Mouse (Mus musculus): ENCODE results near the gene Tmtc2.

Gene Tmtc2

DNA sequence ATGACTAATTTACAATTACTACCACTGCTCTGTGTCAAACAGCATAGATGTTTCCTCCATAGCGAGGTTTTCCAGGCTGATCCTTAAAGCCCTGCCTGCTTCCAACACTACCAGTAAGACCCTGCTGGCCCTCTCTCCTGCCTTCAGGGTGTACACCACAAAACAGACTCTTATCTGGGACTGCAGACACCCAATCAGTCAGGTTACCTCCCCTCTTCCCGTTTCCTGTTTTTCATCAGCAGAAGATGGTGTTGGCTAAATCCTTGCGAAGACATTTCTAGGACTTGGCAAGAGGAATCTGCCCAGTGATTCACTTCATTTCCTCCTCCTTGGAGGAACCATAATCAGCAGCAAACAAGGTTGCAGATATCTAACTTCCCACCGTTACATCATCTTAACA is 73.8 kb downstream of the Tmtc2 start:
- no peak for DNase-seq (ENCODE audit: low read depth, low spot score)

DNA sequence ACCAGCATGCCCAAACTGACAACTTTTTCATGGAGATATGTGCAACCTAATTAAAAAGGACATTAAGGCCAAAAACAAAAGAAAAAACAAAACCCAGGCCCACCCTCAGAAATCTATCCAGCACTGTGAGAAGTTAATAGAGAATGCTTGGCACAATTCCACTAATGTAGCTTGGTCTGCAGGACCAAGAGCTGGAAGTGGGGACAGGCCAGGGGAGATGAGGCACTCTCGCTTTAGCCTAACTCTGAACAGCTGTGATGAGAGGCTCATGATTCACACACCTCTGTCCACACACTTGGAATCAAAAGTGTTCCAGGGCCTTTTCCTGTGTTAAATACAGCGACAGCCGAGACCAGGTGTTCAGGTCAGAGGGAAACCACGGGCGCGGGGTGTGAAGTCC is 79.0 kb downstream of the Tmtc2 start:
- DNase-seq (ENCODE audit: low read depth, low spot score) = no peak

DNA sequence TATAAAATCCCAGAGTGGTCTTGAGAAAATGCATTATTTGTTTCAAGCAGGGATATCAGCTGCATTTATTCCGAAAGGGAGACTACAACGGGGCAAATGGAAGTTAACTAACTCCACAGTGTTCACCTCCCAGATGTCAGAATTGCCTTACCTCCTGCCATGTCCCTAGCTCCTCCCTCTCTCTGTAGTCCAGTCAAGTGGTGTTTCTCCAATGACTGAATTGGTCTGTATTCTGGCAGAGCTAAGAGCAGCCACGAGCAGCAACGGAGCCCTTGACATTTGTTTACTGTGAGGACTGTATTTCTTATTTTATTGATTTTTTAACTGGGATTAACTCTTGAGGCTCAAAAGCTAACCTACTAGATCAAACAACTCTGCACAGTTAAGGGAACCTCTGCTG is 81.8 kb downstream of the Tmtc2 start:
- DNase-seq (ENCODE audit: low read depth, low spot score) = no peak

DNA sequence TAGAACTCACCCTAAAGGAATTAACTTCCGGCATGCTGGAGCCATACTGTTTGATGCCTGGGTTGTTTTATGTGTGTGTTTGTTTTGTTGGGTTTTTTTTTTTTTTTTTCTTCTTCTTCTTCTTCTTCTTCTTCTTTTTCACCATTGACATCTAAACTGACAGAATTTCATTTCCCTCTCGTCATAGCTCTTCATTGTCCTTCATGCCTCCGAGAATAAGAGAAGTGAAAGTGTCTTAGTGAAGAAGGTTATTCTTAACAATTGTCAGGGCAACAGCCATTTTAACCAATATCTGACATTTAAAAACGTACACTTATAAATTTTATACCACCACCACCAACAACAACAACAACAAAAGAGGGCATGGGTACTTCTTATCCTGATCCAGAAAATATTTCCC is 83.5 kb downstream of the Tmtc2 start:
- DNase-seq (ENCODE audit: low read depth, low spot score) = no peak

DNA sequence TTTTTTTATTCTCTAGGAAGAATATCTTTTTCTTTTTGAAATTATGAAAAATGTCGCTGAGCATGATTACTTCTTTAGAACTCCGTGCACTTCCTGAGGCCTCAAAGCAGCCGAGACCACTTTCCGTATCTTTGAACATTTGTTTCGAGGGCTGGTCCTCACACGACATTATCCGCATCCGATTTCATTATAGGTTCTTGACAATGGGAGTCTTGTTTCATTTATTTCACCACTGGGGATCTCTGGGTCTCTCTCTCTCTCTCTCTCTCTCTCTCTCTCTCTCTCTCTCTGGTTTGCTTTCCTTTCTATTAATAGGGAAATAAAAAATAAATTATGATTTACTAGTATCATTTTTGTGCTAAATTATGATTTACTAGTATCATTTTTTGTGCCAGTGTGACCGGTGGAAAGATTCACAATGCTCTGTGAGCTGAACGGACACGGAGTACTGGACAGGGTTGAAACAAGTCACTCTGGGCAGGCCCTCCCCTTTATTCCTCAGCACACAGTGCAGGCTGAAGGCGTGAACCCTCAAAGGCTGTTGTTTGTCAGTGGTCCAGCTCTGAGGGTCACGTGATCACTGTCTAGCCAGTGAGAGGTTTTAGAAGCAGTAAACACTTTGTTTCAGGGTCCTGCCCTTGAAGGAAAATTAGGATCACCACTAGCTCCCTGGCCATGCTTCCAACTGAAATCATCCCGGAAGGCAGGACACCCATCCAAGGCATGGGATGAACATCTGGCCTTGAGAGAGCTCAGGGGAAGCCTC is 84.1 kb downstream of the Tmtc2 start:
- DNase-seq (ENCODE audit: low read depth, low spot score) = no peak

DNA sequence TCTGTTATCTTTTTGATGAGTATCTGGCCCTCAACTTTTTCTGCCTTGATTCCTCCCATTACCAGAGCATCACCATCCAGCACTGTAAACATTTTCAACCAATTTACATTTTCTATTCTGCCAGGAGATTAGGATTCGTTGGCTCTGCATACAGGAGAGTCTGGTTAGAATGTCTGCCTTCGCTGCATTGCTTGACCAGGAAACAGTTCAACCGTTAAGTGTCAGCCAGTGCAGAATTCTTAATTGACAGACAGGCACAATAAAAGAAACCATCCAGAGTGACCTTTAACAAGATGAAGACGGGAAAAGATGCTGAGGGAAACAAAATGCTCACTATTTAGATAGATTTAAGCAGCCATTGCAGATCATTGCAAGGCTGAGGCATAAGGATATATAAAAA is 87.3 kb downstream of the Tmtc2 start:
- no peak for DNase-seq (ENCODE audit: low read depth, low spot score)

DNA sequence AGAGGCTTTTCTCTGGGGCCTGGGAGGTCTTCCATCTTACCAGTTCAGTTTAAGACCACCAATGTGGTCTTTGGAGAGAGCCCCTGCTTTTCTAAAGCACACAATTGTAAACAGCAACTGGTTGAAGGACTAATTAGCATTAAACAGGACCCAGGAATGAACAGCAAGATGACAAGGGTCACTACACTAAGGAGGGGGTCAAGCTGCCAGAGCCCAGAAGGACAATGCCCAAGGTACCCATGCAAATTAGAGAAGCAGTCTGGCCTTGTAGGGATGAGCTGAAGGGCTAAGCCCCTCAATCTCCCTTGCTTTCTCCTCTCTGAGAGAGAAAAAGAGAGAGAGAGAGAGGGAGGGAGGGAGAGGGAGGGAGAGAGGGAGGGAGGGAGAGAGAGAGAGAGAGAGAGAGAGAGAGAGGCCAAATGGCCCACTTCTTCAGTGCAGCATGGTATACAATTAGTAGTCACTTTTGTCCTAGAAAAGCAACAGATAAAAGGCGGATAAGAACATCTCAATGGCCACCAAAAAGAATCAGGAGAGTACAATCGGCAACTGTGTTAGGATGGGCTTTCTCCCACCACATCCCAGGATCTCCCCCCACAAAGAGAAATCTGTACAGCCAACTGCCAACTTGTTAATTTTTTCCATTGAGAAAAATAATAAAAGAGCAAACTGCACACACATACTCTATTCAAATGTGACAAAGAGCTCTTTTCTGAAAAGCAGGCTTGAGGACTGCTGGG is 89.7 kb downstream of the Tmtc2 start:
- no peak for DNase-seq (ENCODE audit: low read depth, low spot score)

DNA sequence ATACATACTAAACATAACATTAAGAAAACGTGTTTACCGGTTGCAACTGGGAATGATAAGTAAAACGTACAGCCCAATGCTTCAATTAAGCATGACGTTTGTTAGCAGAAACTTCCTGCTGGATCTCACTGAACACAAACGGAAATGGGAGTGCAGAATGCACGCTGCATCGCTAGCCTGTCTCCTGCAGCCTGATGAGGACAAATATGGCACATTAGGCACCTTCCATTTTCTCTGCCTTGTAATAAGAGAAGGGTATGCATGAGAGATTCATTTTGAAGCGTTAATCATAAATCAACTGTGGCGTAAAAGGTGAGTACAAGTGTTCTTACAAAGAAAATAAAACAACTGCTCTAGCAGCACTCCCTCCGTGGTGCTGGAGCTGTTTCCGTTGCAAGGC is 94.5 kb downstream of the Tmtc2 start:
- DNase-seq (ENCODE audit: low read depth, low spot score) = no peak

DNA sequence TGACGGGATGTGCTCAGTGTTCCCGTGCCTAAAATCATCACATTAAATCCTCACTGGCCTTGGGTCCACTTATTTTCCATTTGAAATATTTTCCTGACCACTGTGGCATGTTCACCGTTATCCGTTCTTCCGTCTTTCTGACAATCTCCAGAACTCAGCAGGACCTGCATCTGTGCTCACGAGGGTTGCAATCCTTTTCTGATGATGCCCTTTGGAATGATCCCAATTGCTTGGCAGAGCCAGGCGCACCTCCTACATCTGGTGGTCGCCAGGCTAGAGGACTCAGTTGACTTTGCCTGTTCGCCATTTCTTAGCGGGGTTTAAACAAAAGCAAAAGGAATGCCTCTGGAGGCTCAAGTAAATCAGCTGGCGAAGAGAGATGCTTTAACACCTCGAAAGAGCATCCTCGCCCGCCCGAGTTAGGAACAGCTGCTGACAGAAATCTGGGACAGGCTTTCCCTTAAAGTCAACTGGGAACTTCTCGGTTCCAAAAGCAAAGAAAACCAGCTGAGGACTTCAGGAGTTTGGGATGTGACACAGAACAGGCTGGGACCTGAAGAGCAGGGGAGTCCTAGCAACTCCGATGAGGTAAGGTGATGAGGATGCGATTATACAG is 96.5 kb downstream of the Tmtc2 start:
- no peak for DNase-seq (ENCODE audit: low read depth, low spot score)

DNA sequence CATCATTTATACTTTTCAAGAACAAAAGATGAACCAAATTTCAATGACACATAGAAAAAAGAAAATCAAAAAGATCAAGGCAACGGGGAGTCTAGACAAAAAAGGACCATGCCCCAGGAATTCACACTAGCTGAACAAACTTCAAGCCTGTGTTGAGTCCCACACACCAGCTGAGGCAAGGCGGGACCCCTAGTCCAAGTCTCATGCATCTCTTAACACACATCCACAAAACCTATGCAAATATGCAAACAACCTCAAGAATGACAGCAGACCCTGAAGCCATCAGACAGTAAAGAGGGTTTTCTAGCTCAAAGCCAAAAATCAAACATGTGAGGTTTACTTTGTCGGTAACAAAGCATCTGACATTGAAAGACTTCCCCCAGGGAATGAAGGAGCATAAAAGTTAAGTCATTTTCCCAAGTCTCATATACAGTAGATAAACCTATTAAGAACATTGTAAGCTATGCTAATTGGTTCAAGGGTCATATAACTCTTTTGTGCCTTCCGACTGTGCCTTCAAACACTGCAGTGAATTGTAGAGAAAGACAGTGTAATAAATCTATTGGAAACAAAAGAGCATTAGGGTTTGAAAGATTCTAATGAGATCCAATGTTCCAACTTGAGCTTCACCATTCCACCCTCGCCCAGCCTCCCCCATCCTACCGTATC is 100.0 kb downstream of the Tmtc2 start:
- DNase-seq (ENCODE audit: low read depth, low spot score) = no peak

DNA sequence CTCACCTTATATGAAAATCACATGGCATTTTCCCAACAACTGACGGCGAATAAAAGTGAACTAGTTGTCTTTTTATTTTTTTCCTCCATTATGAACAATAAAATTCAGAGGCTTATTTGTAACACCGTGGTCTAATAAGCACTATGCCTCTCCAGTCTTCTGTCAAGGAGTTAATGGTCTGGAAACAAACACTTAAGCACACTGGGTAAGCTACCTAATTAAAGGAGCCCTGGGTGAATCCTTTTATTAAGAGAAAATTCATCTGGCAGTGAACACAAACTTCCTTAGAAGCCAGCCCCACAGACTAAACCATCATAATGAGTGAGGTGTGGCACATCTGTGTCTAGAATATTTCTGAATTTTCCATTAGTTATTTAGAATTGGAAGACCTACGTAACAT is 109.9 kb downstream of the Tmtc2 start:
- DNase-seq (ENCODE audit: low read depth, low spot score) = no peak

DNA sequence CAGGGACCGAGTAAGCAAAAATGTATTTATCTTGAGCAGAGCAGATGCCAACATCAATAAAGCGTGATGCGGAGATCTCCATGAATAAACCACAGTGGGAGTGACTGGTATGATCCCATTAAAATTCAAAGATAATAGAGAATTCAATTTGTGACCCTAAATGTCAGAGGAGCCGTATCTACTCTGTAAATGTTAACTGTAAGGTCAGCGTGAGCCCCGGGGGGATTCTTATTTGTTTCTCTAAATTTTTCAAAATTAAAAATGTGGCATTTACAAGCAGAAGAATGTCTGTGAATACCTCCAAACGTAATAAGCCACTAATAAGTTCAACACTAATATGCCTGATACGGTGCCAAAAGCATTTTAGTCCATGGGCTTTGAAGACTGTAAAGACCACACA is 120.8 kb downstream of the Tmtc2 start:
- DNase-seq (ENCODE audit: low read depth, low spot score) = no peak

DNA sequence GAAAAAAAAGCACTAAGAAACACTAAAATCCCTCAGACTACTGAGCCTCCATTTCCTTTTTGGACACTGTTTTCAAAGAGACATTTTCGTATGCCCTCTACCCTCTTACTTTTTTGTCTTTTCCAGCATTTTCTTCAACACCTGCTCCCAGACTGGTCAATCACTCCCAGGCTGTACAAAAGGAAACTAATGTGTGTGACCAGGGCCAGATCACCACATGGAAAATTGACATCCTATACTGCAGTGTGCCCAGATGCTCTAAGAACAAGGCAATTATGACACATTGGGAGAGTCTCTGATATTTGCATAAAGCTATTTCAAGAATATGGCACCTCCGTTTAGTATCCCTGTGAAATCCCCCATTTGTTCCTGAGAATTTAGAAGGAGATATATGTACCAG is 127.1 kb downstream of the Tmtc2 start:
- no peak for DNase-seq (ENCODE audit: low read depth, low spot score)

DNA sequence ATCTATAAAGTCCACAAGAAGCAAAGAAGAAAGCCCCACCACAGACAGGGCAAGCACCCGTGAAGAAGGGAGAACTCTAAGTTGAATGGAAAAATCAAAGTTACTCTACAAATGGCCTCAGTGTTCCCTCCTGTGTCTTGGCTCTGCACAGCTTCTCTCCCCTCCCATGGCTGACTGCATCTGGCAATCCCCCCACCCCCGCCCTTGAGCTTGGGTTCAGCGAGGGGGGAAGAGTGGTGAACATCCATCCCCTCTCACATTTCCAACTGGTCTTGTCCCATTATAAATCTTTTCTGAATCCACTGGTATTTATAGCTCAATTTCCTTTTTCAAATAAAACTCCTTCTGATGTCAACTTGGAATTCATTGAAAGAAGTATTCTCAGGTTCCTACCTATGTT is 129.9 kb downstream of the Tmtc2 start:
- no peak for DNase-seq (ENCODE audit: low read depth, low spot score)

DNA sequence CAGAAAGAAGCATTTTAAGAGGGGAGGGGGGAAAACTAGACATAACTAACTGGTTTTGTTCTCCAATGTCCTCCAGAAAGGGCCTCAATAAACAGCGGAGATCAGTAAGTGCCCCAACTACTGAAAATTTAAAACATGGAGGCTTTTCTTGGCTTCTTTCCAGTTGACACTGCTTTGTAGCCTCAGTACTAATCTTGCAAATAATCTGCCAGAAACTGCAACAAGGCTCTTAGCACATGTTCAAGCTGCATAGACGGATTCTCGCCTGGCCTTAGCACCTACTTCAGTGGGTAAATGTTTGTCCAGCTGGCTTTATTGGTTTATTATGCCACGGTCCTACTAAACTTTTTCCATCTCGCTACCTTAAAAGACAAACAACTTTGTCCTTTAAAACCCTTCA is 139.4 kb downstream of the Tmtc2 start:
- DNase-seq (ENCODE audit: low read depth, low spot score) = no peak

DNA sequence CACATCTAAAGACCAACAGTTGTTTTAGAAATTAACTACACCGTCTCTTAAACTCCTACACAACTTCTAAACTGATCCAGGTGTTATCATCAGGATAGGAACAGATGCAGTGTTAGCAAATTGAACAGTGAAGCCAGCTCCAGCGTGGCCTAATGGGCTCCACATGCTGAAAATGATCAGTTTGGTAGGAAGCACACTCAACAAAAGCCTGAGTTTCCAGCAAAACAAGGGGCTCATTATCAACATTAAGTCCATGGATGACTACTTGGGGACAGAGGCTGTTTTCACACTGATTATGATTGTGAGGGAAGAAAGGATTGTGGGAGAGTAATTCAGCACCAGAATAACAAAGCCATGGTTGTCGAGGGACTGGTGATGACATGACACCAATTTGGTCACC is 143.4 kb downstream of the Tmtc2 start:
- DNase-seq (ENCODE audit: low read depth, low spot score) = no peak

DNA sequence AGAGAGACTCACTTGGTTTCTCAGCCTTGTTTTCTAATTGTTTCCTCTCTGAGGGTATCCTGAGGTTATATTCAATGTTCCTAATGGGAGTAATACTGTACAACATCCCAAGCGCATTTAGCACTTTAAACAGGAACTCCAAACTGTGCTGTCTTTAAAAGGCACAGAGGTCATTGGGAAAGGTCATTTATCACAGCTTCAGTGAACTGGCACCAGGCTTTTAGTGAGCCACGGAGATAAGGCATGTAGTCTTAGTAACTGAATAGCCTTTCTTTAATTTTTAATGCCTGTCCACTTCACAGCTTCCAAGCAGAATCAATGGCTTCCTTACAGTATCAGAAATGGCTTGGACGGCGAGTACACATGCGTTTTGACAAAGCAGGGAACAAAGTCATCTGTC is 144.0 kb downstream of the Tmtc2 start:
- no peak for DNase-seq (ENCODE audit: low read depth, low spot score)

DNA sequence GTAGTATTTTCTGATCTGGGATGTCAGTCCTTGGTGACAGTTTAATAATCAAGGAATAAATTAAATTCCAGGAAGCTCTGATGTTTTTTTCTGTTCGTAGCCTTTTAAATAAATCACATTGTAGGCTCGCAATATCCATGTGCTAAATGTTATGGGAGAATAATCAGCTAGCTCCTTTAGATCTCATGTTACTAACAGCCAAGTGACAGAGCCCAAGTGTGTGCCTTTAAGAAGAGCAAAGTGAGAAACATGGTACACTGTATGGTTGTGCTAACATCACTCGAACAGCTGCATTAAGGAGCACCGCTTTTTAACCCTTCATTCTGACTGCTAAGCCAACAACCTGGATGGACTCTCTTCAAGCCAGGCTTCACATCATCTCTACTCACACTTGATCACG is 146.2 kb downstream of the Tmtc2 start:
- no peak for DNase-seq (ENCODE audit: low read depth, low spot score)

DNA sequence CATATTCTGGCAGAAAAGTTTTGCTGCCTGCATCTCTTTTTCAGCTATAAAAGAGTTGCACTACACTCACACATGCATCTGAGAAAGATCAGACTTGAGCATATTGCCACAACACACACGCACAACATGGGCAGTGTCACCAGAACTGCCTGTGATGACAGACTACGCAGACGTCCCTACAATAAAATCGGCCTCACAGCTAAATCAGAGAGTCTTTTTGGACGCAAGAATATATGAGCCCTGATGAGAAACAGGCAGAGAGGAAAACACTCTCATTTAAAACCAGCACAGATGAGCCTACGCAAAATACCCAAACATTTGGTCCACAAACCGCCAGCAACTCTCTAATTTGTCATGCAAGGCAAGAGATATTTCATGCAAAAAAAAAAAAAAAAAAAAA is 146.6 kb downstream of the Tmtc2 start:
- DNase-seq (ENCODE audit: low read depth, low spot score) = no peak

DNA sequence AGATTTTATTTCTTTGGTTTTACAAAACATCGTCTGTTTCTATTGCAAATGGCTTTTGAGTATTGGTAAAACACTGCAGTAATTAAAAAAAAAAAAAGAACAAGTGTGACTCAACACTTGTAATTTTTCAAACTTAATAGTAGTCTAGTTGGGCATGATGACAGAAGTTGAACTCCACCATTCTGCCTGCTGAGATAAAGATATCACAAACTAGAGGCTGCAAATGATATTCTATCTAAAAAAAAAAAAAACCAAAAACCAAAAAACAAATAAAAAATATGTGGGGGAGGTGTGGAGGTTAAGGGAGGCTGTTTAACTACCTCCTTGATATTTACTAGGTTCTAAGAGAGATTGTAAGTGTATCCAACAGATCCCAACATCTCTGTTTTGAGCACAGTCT is 149.2 kb downstream of the Tmtc2 start:
- DNase-seq (ENCODE audit: low read depth, low spot score) = no peak

DNA sequence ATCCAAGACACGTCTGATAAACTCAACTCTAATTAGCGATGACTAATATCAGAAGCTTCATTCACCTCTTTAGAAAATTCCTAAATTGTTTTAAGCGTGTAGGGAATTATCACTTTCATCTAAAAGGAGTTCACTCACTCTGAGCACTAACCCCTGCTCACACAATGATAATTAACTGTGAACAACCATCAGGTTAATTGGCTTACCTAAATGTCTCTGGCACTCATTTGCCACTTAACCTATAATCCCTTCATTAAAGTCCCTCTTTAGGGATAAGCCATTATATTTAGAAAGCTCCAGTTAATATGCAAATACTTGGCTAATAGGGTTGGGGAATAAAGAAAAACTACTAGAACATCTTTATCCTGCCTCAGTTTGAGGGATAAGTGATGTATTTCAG is 151.1 kb downstream of the Tmtc2 start:
- no peak for DNase-seq (ENCODE audit: low read depth, low spot score)

DNA sequence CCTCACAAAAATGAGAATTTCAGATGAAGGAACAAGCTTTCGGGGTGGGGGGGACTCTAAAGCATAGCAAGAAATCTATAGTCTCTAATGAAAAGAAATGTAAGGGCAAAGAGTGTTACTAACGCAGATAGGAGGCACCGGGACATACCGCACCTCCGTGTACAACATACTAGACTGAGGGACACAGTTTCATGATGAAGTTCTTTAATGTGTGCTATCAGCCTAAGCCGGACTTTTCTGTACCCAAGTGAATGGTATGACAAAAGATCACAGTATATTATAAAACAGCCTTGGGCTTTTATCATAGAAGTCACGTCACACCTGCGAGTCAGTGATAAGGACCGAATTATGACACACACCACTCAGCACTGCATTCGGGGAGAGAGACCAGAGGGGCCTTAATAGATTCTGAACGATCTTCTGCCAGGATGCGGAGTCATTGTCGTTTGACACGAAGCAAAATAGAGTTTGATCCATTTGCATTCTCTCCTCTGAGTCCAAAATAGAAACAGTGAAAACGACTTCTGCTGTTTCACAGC is 156.3 kb downstream of the Tmtc2 start:
- DNase-seq (ENCODE audit: low read depth, low spot score) = no peak

Measured in CD4-positive, CD25-positive, alpha-beta regulatory T cell, adult 2 months (primary cell).